16 mouse cellular contexts compared by ENCODE assay signal in the genomic region with DNA sequence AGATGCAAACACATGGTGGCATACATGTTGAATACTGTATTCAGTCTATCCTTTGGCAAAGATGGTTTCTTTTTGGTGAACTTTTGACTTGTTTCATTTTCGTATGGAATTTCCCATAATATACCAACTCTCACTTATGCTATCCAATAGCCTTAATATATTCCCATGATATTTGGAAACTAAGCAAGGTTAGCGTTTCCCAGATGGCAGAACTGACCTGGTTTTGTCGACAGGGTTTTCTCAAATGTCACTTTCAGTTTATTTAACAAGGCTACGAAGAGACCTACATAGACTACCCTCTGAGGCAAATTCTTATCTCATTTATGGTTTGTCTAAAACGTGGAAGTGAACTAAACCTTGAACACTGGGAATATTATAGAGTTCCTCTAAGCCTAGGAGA.
"Had no signal": no experiment of that assay in that cellular context is flagged by ENCODE, and none has a peak within 500 bp of the region (broad histone marks: within the 10 kb centered on the region; RNA-seq: fewer than 3 reads in every experiment).

No protein-coding gene starts in this region.

- H3K4me1 ChIP-seq: kidney, embryonic 15.5 days; liver, embryonic 13.5 days had no signal

- H3K9ac ChIP-seq: kidney, embryonic 15.5 days; liver, embryonic 13.5 days had no signal

- H3K4me3 ChIP-seq: kidney, embryonic 15.5 days; left cerebral cortex, adult 2 months; liver, embryonic 13.5 days had no signal

- H3K36me3 ChIP-seq: kidney, embryonic 15.5 days; liver, embryonic 13.5 days had no signal

- H3K27ac ChIP-seq: kidney, embryonic 15.5 days; left cerebral cortex, adult 2 months; liver, embryonic 13.5 days; stomach, postnatal 0 days had no signal

- H3K9me3 ChIP-seq: kidney, embryonic 15.5 days; liver, embryonic 13.5 days had no signal

- H3K4me2 ChIP-seq: kidney, embryonic 15.5 days; liver, embryonic 13.5 days; midbrain, embryonic 11.5 days had no signal

- H3K27me3 ChIP-seq: kidney, embryonic 15.5 days; liver, embryonic 13.5 days had no signal

- DNase-seq: kidney, adult 8-10 months; kidney, postnatal 10 days; kidney, postnatal 36 days; layer of hippocampus, postnatal 36 days; liver, embryonic 13.5 days; lung, adult 2 months; lung, postnatal 14 days; lung, postnatal 4 days; midbrain, embryonic 14.5 days; thymus, adult 2 months; thymus, postnatal 14 days; thymus, postnatal 4 days had no signal
